Mouse (Mus musculus) embryonic facial prominence, embryonic 13.5 days (tissue): Measurements from ENCODE around the gene Endov. TPM values are rescaled to one million over a fixed set of nuclear protein-coding genes. Genes with fewer than 3 reads are reported as not detected.

Experiments used
- ATAC-seq: fragments of 200-750 bp; cut with Nextera tagmentation; 2 replicates; pipeline ENCODE4 v1.8.0; 2017; ENCODE audit warnings: low read depth; ENCODE audit not compliant: insufficient number of reproducible peaks, insufficient read depth, low FRiP score, low TSS enrichment
- H3K27ac ChIP-seq: fragments of 300-500 bp; sonication (generic); 2 replicates; pipeline ENCODE4 v1.5.1; 2015; ENCODE audit warnings: moderate library complexity, mild to moderate bottlenecking, inconsistent platforms
- H3K27me3 ChIP-seq: fragments of 300-500 bp; sonication (generic); 2 replicates; pipeline ENCODE4 v1.6.1; 2015; ENCODE audit warnings: mild to moderate bottlenecking, inconsistent platforms
- H3K36me3 ChIP-seq: fragments of 300-500 bp; sonication (generic); 2 replicates; pipeline ENCODE4 v1.6.1; 2015; ENCODE audit warnings: mild to moderate bottlenecking, inconsistent platforms
- H3K4me1 ChIP-seq: fragments of 300-500 bp; sonication (generic); 2 replicates; pipeline ENCODE4 v1.6.1; 2015; ENCODE audit warnings: inconsistent platforms
- H3K4me2 ChIP-seq: fragments of 300-500 bp; sonication (generic); 2 replicates; pipeline ENCODE4 v1.6.1; 2015; ENCODE audit warnings: moderate library complexity, mild to moderate bottlenecking, inconsistent platforms
- H3K4me3 ChIP-seq: fragments of 300-500 bp; sonication (generic); 2 replicates; pipeline ENCODE4 v1.5.1; 2015; ENCODE audit warnings: mild to moderate bottlenecking, inconsistent platforms
- H3K9ac ChIP-seq: fragments of 300-500 bp; sonication (generic); 2 replicates; pipeline ENCODE4 v1.6.1; 2015; ENCODE audit warnings: mild to moderate bottlenecking, inconsistent platforms
- H3K9me3 ChIP-seq: fragments of 300-500 bp; sonication (generic); 2 replicates; pipeline ENCODE4 v1.6.1; 2016; ENCODE audit warnings: inconsistent platforms
- WGBS: fragments of 180-500 bp; shearing (Covaris S2); methylation state at CpG from one replicate; pipeline ENCODE4 v1.1.7; 2015; ENCODE audit warnings: mixed read lengths; 5-methylcytosine and 5-hydroxymethylcytosine counted together
- polyA plus RNA-seq: library from polyadenylated mRNA; unstranded; fragments of >200 nt; fragmentation: Nextera tagmentation; extraction: Ambion mirVana; gene quantifications from 2 replicates; pipeline ENCODE4 v1.2.1, GENCODE M21; 2015

Gene Endov
- 16.0 and 17.3 TPM in 2 replicates for polyA plus RNA-seq

DNA sequence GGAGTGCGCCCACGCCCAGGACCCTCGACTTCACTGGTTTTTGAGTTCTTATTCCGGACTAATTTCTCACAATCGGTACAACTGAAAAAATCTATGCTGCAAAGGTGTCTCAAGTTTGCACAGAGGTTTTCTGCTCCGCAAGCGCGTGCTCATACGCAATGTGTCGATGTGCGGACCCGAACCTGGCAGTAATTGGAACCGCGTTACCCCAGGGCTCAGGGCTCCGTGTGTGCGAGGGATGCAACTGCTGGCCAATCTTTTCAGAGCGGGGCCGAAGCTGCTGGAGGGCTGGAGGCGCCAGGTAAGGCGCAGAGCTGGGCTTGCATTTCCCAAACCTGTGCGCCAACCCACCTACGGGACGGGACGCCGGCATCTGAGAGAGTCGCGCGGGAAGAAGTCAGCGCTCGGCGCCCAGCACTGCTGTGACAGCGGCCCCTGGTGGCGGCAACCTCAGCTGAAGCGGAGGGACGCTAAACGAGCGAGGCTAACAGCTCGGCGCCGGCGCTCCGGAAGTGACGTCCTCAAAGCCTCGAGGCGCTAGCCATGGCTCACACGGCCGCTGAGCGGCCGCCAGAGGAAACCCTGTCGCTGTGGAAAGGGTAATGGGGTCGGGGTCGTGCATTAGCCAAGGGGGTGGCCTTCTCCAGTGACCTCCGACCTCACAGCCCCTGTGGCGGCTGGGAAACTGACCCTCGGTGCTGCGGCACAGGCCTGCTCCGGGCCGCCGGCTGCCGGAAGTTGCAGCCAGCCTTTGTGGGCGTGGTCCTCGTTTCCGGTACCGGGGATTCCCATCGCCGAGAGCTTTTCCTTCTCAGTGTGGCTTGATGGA lies at the start of gene Endov:
TSS of gene Endov (plus strand) at position 487 of the 829 bp plus-strand sequence.
- peak; percentile 88 for ATAC-seq
- peaks cover 17% of the 10 kb centered on the region for H3K4me1 ChIP-seq
- peak within 1 kb of the TSS; percentile 88 for H3K4me2 ChIP-seq
- peak within 1 kb of the TSS; percentile 89 for H3K27ac ChIP-seq
- H3K27me3 ChIP-seq, result no peaks in the 10 kb centered on the region
- under 1% methylated on average over 64 of the region's 66 CpGs for WGBS
- H3K9ac ChIP-seq, result peak within 1 kb of the TSS; percentile 87
- peak within 1 kb of the TSS; percentile 70 for H3K4me3 ChIP-seq
- H3K36me3 ChIP-seq, result peaks cover 4% of the 10 kb centered on the region; the same call in 1 of the 2 replicates
- H3K9me3 ChIP-seq, result no peaks in the 10 kb centered on the region

- Histone ChIP-seq H3K4me3 (no peak overlapping the region), H3K9ac (no peak overlapping the region), H3K4me2 (no peak overlapping the region), H3K27ac (no peak overlapping the region), H3K27me3 (no peaks in the 10 kb centered on the region), H3K36me3 (no peaks in the 10 kb centered on the region), H3K4me1 (no peaks in the 10 kb centered on the region), H3K9me3 (no peaks in the 10 kb centered on the region)
- WGBS, result 92% methylated on average over 8 of the region's 8 CpGs
- ATAC-seq, result no peak
These were observed 48.9 kb upstream of the Endov start for GRCm38 (mm10) chr11:119442199-119442598.

DNA sequence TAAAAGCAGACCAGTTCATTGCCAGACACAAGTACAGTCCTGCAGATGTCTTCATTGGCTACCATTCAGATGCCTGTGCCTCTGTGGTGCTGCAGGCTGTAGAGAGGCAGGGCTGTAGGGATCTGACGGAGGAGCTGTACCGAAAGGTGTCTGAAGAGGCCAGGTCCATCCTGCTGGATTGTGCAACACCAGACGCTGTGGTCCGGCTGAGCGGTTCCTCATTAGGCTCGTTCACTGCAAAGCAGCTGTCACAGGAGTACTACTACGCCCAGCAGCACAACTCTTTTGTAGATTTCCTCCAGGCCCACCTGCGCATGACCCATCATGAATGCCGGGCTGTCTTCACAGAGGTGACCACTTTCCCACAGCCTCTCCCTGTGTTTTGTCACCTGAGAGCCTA lies 47.7 kb upstream of the Endov start:
- Histone ChIP-seq H3K4me2 (no peak overlapping the region), H3K9me3 (no peaks in the 10 kb centered on the region), H3K9ac (no peak overlapping the region), H3K36me3 (no peaks in the 10 kb centered on the region), H3K27me3 (no peaks in the 10 kb centered on the region), H3K4me1 (no peaks in the 10 kb centered on the region), H3K4me3 (no peak overlapping the region), H3K27ac (no peak overlapping the region)
- 89% methylated on average over 9 of the region's 9 CpGs for WGBS
- ATAC-seq, result no peak

DNA sequence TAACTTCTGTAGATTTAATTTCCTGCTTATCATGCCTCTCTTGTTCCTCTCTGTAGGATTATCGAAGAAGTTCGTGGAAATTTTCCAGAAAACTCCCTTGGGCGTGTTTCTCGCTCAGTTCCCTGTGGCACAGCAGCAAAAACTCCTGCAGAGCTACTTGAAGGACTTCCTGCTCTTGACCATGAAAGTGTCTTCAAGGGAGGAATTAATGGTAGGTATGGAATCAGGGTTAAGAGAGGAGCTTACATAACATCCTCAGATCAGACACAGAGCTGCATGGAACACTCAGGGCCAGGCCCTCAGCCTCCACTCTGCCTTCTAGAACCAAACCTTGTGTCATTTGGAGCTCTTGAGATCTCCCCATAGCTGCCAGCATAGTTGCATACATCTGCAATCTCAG lies 35.0 kb upstream of the Endov start:
- no peak overlapping the region for H3K4me3 ChIP-seq
- WGBS, result 63% methylated on average over 4 of the region's 4 CpGs
- no peaks in the 10 kb centered on the region for H3K36me3 ChIP-seq
- peak overlapping the region; percentile 44; the same call in 1 of the 2 replicates for H3K9ac ChIP-seq
- H3K4me1 ChIP-seq, result no peaks in the 10 kb centered on the region
- no peaks in the 10 kb centered on the region for H3K27me3 ChIP-seq
- H3K4me2 ChIP-seq, result no peak overlapping the region
- H3K9me3 ChIP-seq, result no peaks in the 10 kb centered on the region
- ATAC-seq, result no peak
- H3K27ac ChIP-seq, result no peak overlapping the region

DNA sequence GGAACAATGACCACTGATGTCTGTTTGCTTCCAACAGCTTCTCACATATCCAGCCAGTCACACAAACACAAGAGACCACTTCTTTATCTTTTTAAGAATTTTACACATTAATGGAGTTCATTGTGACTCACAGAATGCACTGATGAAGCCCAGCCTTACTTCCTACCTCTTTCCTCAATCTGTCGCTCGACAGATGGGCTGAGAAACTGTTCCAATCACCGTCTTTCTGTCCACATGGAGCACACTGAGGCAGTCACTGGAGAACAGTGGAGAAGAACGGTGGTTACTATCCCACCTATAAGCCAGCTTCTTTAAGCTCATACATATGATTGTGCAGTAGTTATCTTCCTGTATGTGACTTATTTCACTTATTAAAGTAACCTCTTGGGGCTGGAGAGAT lies 13.3 kb upstream of the Endov start:
- Histone ChIP-seq H3K27me3 (no peaks in the 10 kb centered on the region), H3K4me2 (no peak overlapping the region), H3K36me3 (peaks cover 6% of the 10 kb centered on the region; the same call in 1 of the 2 replicates), H3K9me3 (no peaks in the 10 kb centered on the region), H3K9ac (no peak overlapping the region), H3K27ac (no peak overlapping the region), H3K4me3 (no peak overlapping the region), H3K4me1 (no peaks in the 10 kb centered on the region)
- no peak for ATAC-seq
- WGBS, result 95% methylated on average over 4 of the region's 4 CpGs

DNA sequence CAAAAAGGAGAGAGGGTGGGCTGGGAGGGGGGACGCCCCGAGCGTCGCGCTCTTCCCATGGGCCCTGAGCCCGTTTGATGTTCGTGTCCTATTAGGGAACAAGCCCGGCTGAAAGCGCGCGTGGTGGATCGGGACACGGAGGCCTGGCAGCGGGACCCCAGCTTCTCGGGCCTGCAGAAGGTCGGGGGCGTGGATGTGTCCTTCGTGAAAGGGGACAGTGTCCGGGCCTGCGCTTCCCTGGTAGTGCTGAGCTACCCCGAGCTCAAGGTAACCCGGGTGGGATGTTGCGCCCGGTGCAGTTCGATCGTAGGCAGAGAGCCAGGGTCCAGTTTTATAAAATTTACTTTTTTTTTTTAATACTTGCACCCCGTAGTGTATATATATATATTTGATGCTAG lies 542 bp downstream of the Endov start:
- H3K4me1 ChIP-seq, result peaks cover 17% of the 10 kb centered on the region
- H3K4me2 ChIP-seq, result peak overlapping the region; percentile 88
- peak overlapping the region; percentile 89 for H3K27ac ChIP-seq
- 6% methylated on average over 27 of the region's 27 CpGs for WGBS
- H3K9ac ChIP-seq, result peak overlapping the region; percentile 87
- H3K27me3 ChIP-seq, result no peaks in the 10 kb centered on the region
- peak overlapping the region; percentile 70 for H3K4me3 ChIP-seq
- peaks cover 4% of the 10 kb centered on the region; the same call in 1 of the 2 replicates for H3K36me3 ChIP-seq
- H3K9me3 ChIP-seq, result no peaks in the 10 kb centered on the region
- peak; percentile 27 for ATAC-seq

GRCm38 (mm10) chr11:119492830-119493229 lies 1.7 kb downstream of the Endov start:
- H3K36me3 ChIP-seq, result peaks cover 4% of the 10 kb centered on the region; the same call in 1 of the 2 replicates
- peak overlapping the region; percentile 70; the same call in 1 of the 2 replicates for H3K4me3 ChIP-seq
- no peak overlapping the region for H3K27ac ChIP-seq
- no peaks in the 10 kb centered on the region for H3K27me3 ChIP-seq
- H3K4me2 ChIP-seq, result peak overlapping the region; percentile 88
- ATAC-seq, result no peak
- H3K9ac ChIP-seq, result no peak overlapping the region
- peaks cover 17% of the 10 kb centered on the region for H3K4me1 ChIP-seq
- H3K9me3 ChIP-seq, result no peaks in the 10 kb centered on the region
- 94% methylated on average over 6 of the region's 6 CpGs for WGBS

- Histone ChIP-seq H3K4me2 (no peak overlapping the region), H3K4me1 (peaks cover 17% of the 10 kb centered on the region), H3K27me3 (no peaks in the 10 kb centered on the region), H3K9ac (no peak overlapping the region), H3K9me3 (no peaks in the 10 kb centered on the region), H3K36me3 (peaks cover 4% of the 10 kb centered on the region), H3K4me3 (no peak overlapping the region), H3K27ac (no peak overlapping the region)
- WGBS, result 67% methylated on average over 4 of the region's 4 CpGs
- no peak for ATAC-seq
These were observed 2.4 kb downstream of the Endov start for GRCm38 (mm10) chr11:119493516-119493915.

- Histone ChIP-seq H3K9me3 (no peaks in the 10 kb centered on the region), H3K4me3 (no peak overlapping the region), H3K4me1 (peaks cover 12% of the 10 kb centered on the region), H3K4me2 (no peak overlapping the region), H3K27ac (no peak overlapping the region), H3K27me3 (no peaks in the 10 kb centered on the region), H3K9ac (no peak overlapping the region), H3K36me3 (peaks cover 27% of the 10 kb centered on the region)
- 90% methylated on average over 5 of the region's 5 CpGs for WGBS
- no peak for ATAC-seq
These were observed 5.0 kb downstream of the Endov start for GRCm38 (mm10) chr11:119496147-119496546.

DNA sequence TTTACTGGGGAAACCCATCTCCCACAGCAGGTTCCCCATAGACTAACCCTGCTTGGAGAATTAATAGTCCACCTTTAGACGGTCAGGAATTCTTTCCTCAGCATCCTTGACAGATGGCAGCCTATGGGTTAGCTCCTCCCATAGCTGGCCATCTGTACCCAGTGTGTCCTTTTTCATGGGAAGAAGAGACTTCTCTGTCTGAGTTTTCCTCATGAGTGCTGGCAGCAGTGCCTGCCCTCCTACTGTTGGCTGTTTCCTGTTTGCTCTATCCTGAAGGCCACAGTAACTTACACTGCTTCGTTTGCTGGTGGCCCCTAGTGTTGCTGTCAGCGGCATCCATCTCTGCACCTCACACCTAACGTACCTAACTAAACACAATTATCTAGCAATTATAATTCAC lies 6.3 kb downstream of the Endov start:
- no peaks in the 10 kb centered on the region for H3K9me3 ChIP-seq
- no peak overlapping the region for H3K27ac ChIP-seq
- no peak for ATAC-seq
- H3K4me2 ChIP-seq, result no peak overlapping the region
- peaks cover 7% of the 10 kb centered on the region for H3K4me1 ChIP-seq
- no peaks in the 10 kb centered on the region for H3K27me3 ChIP-seq
- no peak overlapping the region for H3K9ac ChIP-seq
- WGBS, result 76% methylated on average over 4 of the region's 4 CpGs
- no peak overlapping the region for H3K4me3 ChIP-seq
- peaks cover 40% of the 10 kb centered on the region for H3K36me3 ChIP-seq

- peaks cover 52% of the 10 kb centered on the region for H3K36me3 ChIP-seq
These were observed 8.2 kb downstream of the Endov start for GRCm38 (mm10) chr11:119499297-119499696.

GRCm38 (mm10) chr11:119500011-119500410 lies 8.9 kb downstream of the Endov start:
- Histone ChIP-seq H3K27ac (no peak overlapping the region), H3K4me2 (no peak overlapping the region), H3K36me3 (peaks cover 59% of the 10 kb centered on the region), H3K9me3 (no peaks in the 10 kb centered on the region), H3K9ac (no peak overlapping the region), H3K4me3 (no peak overlapping the region), H3K27me3 (no peaks in the 10 kb centered on the region), H3K4me1 (no peaks in the 10 kb centered on the region)
- no peak; the same call in 1 of the 2 replicates for ATAC-seq
- 85% methylated on average over 2 of the region's 2 CpGs for WGBS

More at GRCm38 (mm10) chr11:119499297-119499696, 8.2 kb downstream of the Endov start:
- no peaks in the 10 kb centered on the region for H3K9me3 ChIP-seq
- no peak for ATAC-seq
- no peak overlapping the region for H3K27ac ChIP-seq
- H3K4me3 ChIP-seq, result no peak overlapping the region
- 94% methylated on average over 4 of the region's 4 CpGs for WGBS
- no peak overlapping the region for H3K9ac ChIP-seq
- no peaks in the 10 kb centered on the region for H3K27me3 ChIP-seq
- H3K4me2 ChIP-seq, result no peak overlapping the region
- no peaks in the 10 kb centered on the region for H3K4me1 ChIP-seq
